Comparison of ENCODE assay signal across 27 mouse cellular contexts in the genomic region with DNA sequence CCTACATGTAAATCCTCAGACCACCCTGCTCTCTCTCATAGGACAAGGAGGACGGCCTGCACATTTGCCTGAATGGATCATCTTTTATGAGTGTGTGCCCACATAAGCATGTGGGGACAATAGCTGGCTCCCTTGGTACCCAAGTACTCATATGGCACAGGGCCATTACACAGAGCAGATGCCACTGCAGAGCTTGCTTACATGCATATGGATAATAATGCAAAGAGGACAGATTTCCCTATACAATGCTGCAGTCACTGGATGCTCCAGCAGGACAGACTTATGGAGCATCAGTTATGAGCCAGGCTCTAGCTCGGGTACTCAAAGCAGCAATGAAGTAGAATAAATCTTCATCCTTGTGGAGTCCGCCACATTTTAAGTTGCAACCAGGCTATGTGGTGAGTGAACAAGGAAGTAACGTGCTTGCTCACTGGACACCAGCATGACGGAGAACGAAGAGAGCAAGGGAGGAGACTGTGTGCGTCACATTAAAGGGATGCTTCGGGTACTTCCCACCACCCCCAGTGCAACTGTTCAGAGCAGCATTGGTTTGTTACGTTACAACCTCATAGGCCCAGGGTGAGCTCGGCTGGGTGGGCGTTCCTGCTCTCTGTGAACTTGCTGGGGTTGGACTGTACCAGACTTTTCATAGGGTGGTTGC.
DNase-seq lines count a peak whose midpoint lies in the region; ATAC-seq and TF ChIP-seq lines count a peak whose summit lies in the region.
"Had no signal": no experiment of that assay in that cellular context is flagged by ENCODE, and none has a peak within 500 bp of the region (broad histone marks: within the 10 kb centered on the region; RNA-seq: fewer than 3 reads in every experiment).

No protein-coding gene starts in this region.

- H3K36me3 ChIP-seq in forebrain, embryonic 14.5 days (ENCODE audit: control insufficient read depth, insufficient read depth, low read length), result no peaks in the 10 kb centered on the region
- H3K36me3 ChIP-seq in forebrain, embryonic 16.5 days (ENCODE audit: control insufficient read depth, insufficient read depth), result no peaks in the 10 kb centered on the region
- no peaks in the 10 kb centered on the region for H3K36me3 ChIP-seq in intestine, embryonic 16.5 days (ENCODE audit: control insufficient read depth, insufficient read depth, low read length)
- no peaks in the 10 kb centered on the region for H3K36me3 ChIP-seq in intestine, postnatal 0 days (ENCODE audit: control insufficient read depth, insufficient read depth)
- H3K36me3 ChIP-seq in limb, embryonic 10.5 days, result no peaks in the 10 kb centered on the region
- H3K36me3 ChIP-seq: G1E; hindbrain, embryonic 13.5 days; liver, embryonic 15.5 days; midbrain, embryonic 12.5 days had no signal

- H3K4me3 ChIP-seq in forebrain, embryonic 14.5 days (ENCODE audit: low read depth, low read length), result no peak overlapping the region
- no peak overlapping the region for H3K4me3 ChIP-seq in forebrain, embryonic 16.5 days (replicated peaks; ENCODE audit: low read length)
- H3K4me3 ChIP-seq in intestine, embryonic 16.5 days (ENCODE audit: low read length), result no peak overlapping the region
- no peak overlapping the region for H3K4me3 ChIP-seq in intestine, postnatal 0 days (ENCODE audit: low read depth, low read length)
- H3K4me3 ChIP-seq in limb, embryonic 10.5 days, result no peak overlapping the region
- H3K4me3 ChIP-seq: hindbrain, embryonic 13.5 days; liver, embryonic 15.5 days; midbrain, embryonic 12.5 days had no signal

- H3K4me2 ChIP-seq in forebrain, embryonic 14.5 days (ENCODE audit: low read length), result no peak overlapping the region
- H3K4me2 ChIP-seq in forebrain, embryonic 16.5 days (ENCODE audit: low read length), result no peak overlapping the region
- no peak overlapping the region for H3K4me2 ChIP-seq in intestine, embryonic 16.5 days (ENCODE audit: low read depth, low read length)
- H3K4me2 ChIP-seq in intestine, postnatal 0 days (replicated peaks; ENCODE audit: low read depth), result no peak overlapping the region
- H3K4me2 ChIP-seq: heart, embryonic 11.5 days; hindbrain, embryonic 13.5 days; liver, embryonic 15.5 days; lung, embryonic 14.5 days; midbrain, embryonic 12.5 days had no signal

- no peak for TF ChIP-seq CTCF in intestine, postnatal 0 days (IDR thresholded peaks at IDR 0.05; ENCODE audit: low read depth)

- H3K27ac ChIP-seq in forebrain, embryonic 14.5 days (ENCODE audit: low read depth, low read length), result no peak overlapping the region
- no peak overlapping the region for H3K27ac ChIP-seq in forebrain, embryonic 16.5 days (ENCODE audit: low read length)
- H3K27ac ChIP-seq in intestine, embryonic 16.5 days (ENCODE audit: low read length), result no peak overlapping the region
- H3K27ac ChIP-seq in intestine, postnatal 0 days (ENCODE audit: low read depth, low read length), result no peak overlapping the region
- H3K27ac ChIP-seq in limb, embryonic 10.5 days, result no peak overlapping the region
- H3K27ac ChIP-seq: hindbrain, embryonic 13.5 days; liver, embryonic 15.5 days; midbrain, embryonic 12.5 days had no signal

- H3K9ac ChIP-seq in forebrain, embryonic 14.5 days (ENCODE audit: low read length), result no peak overlapping the region
- no peak overlapping the region for H3K9ac ChIP-seq in forebrain, embryonic 16.5 days (replicated peaks; ENCODE audit: low read depth, low read length)
- H3K9ac ChIP-seq in intestine, embryonic 16.5 days (ENCODE audit: low read depth, low read length), result no peak overlapping the region
- no peak overlapping the region for H3K9ac ChIP-seq in intestine, postnatal 0 days (ENCODE audit: low read depth, low read length)
- H3K9ac ChIP-seq: hindbrain, embryonic 13.5 days; liver, embryonic 15.5 days; lung, embryonic 14.5 days; midbrain, embryonic 12.5 days had no signal

- no peaks in the 10 kb centered on the region for H3K9me3 ChIP-seq in forebrain, embryonic 14.5 days (replicated peaks; ENCODE audit: control insufficient read depth, low read length)
- no peaks in the 10 kb centered on the region for H3K9me3 ChIP-seq in forebrain, embryonic 16.5 days (ENCODE audit: control insufficient read depth, low read length)
- no peaks in the 10 kb centered on the region for H3K9me3 ChIP-seq in intestine, embryonic 16.5 days (ENCODE audit: control insufficient read depth, low read length)
- H3K9me3 ChIP-seq in intestine, postnatal 0 days (ENCODE audit: control insufficient read depth), result no peaks in the 10 kb centered on the region
- H3K9me3 ChIP-seq in limb, embryonic 10.5 days (replicated peaks), result no peaks in the 10 kb centered on the region
- H3K9me3 ChIP-seq: G1E; hindbrain, embryonic 13.5 days; liver, embryonic 15.5 days; midbrain, embryonic 12.5 days had no signal

- 85% methylated on average over 11 of the region's 11 CpGs for WGBS in forebrain, embryonic 14.5 days
- 85% methylated on average over 11 of the region's 11 CpGs for WGBS in forebrain, embryonic 16.5 days
- WGBS in intestine, embryonic 16.5 days, result 82% methylated on average over 11 of the region's 11 CpGs
- 93% methylated on average over 11 of the region's 11 CpGs for WGBS in intestine, postnatal 0 days
- WGBS in limb, embryonic 10.5 days, result 89% methylated on average over 11 of the region's 11 CpGs

- DNase-seq in forebrain, embryonic 14.5 days (ENCODE audit: low spot score), result no peak
- DNase-seq in brain, adult 2 months (ENCODE audit: low read depth, low spot score), result peak; percentile 47
- no peak for DNase-seq in limb, embryonic 10.5 days (ENCODE audit: low spot score)
- DNase-seq: adrenal gland, adult 8-10 months; cerebellum, adult 11 months; cerebellum, adult 9-10 months; cerebellum, postnatal 36 days; gastrocnemius, postnatal 14 days; heart, adult 18-20 months; heart, postnatal 4 days; kidney, adult 11 months; kidney, postnatal 14 days; layer of hippocampus, postnatal 36 days; lung, embryonic 14.5 days; lung, postnatal 14 days; right cerebral cortex, adult 18-20 months; spleen, adult 18-20 months; thymus, postnatal 25 days had no signal

- no peaks in the 10 kb centered on the region for H3K27me3 ChIP-seq in forebrain, embryonic 14.5 days (replicated peaks; ENCODE audit: control insufficient read depth, insufficient read depth, low read length)
- no peaks in the 10 kb centered on the region for H3K27me3 ChIP-seq in forebrain, embryonic 16.5 days (replicated peaks; ENCODE audit: control insufficient read depth, insufficient read depth, low read length)
- no peaks in the 10 kb centered on the region for H3K27me3 ChIP-seq in intestine, embryonic 16.5 days (replicated peaks; ENCODE audit: control insufficient read depth, insufficient read depth, low read length)
- H3K27me3 ChIP-seq in intestine, postnatal 0 days (replicated peaks; ENCODE audit: control insufficient read depth, insufficient read depth, low read length), result no peaks in the 10 kb centered on the region
- no peaks in the 10 kb centered on the region for H3K27me3 ChIP-seq in limb, embryonic 10.5 days (ENCODE audit: low read depth, poor library complexity, severe bottlenecking)
- H3K27me3 ChIP-seq: hindbrain, embryonic 13.5 days; midbrain, embryonic 12.5 days had no signal

- H3K4me1 ChIP-seq in forebrain, embryonic 14.5 days (ENCODE audit: control insufficient read depth, insufficient read depth, low read length), result no peaks in the 10 kb centered on the region
- no peaks in the 10 kb centered on the region for H3K4me1 ChIP-seq in forebrain, embryonic 16.5 days (replicated peaks; ENCODE audit: control insufficient read depth, insufficient read depth, low read length)
- no peaks in the 10 kb centered on the region for H3K4me1 ChIP-seq in intestine, embryonic 16.5 days (ENCODE audit: control insufficient read depth, insufficient read depth, low read length)
- no peaks in the 10 kb centered on the region for H3K4me1 ChIP-seq in intestine, postnatal 0 days (replicated peaks; ENCODE audit: control insufficient read depth, insufficient read depth, low read length)
- H3K4me1 ChIP-seq in limb, embryonic 10.5 days, result no peaks in the 10 kb centered on the region
- H3K4me1 ChIP-seq: hindbrain, embryonic 13.5 days; midbrain, embryonic 12.5 days had no signal

- 0 out of 2 replicates have a peak, but pooled peaks have one; percentile 10 for ATAC-seq in forebrain, embryonic 14.5 days
- ATAC-seq in forebrain, embryonic 16.5 days, result no peak
- 0 out of 2 replicates have a peak, but pooled peaks have one; percentile 16 for ATAC-seq in intestine, embryonic 16.5 days
- no peak for ATAC-seq in intestine, postnatal 0 days
- peak; percentile 51 for ATAC-seq in megakaryocyte progenitor cell, adult 5-6 weeks (replicated peaks; ENCODE audit: poor library complexity)

Comparison
In these comparisons a context has a peak if more than half of its experiments do, and no peak if none do; other contexts are left out.
1. ATAC-seq: peak in forebrain, embryonic 14.5 days (single experiment), intestine, embryonic 16.5 days (single experiment) and megakaryocyte progenitor cell, adult 5-6 weeks (single experiment); none in forebrain, embryonic 16.5 days (single experiment) and intestine, postnatal 0 days (single experiment).